Mouse (Mus musculus) cerebellum, adult 2 months (tissue): Measurements from ENCODE around the gene Slc12a7.

Experiments
- CTCF ChIP-seq: fragments of 200-500 bp; IDR thresholded peaks from 2 replicates; pipeline ENCODE4 v1.5.1; 2011; ENCODE audit warnings: low read depth, mild to moderate bottlenecking, control low read depth, low read length, moderate library complexity, borderline replicate concordance; ENCODE audit not compliant: insufficient read depth
- POLR2A ChIP-seq: fragments of 200-500 bp; IDR thresholded peaks from 2 replicates; pipeline ENCODE4 v1.6.1; 2011; ENCODE audit warnings: low read length, control low read depth, borderline replicate concordance; ENCODE audit not compliant: insufficient read depth

- no peak for TF ChIP-seq POLR2A
- no peak for TF ChIP-seq CTCF
Measured at GRCm38 (mm10) chr13:73709491-73709890, 23.4 kb upstream of the Slc12a7 start.
